Mouse (Mus musculus) erythroblast, embryonic 14.5 days (primary cell): ENCODE results near the gene Flvcr2.

ENCODE experiments used
- GATA1 ChIP-seq: IDR thresholded peaks from 2 replicates; pipeline ENCODE4 v1.6.1; 2012; ENCODE audit warnings: low read length, inconsistent platforms, mixed read lengths
- TAL1 ChIP-seq: IDR thresholded peaks from 3 replicates; pipeline ENCODE4 v1.6.1; 2012; ENCODE audit warnings: low read length, inconsistent platforms, mixed read lengths

DNA sequence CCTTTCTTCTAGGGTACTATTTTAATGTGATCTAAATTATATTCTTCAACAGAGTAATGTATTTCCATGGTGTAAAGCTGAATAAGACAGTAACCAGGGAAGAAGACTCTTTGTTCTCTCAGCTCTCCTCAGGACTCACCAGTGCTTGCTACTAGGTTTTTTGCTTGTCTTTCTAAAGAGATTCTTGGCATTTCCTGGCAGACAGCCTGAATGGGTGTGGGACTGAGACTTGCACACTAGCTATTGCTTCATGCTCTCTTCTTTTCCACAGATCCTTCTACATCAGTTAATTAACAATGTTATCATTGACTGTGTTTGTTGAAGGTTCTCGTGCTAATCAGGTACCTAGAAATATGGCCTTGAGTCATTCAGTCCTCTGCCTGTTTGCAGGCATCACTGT lies 107.9 kb downstream of the Flvcr2 start:
- no peak for TF ChIP-seq GATA1
- TF ChIP-seq TAL1: no peak
